In genomic region chr5:136810539-136811374, GRCm38 (mm10) we compare ENCODE assay signal across 8 mouse cellular contexts.
A peak's percentile ranks its signal among the peaks of the same experiment; 100 is the strongest.
DNase-seq lines count a peak whose midpoint lies in the region; ATAC-seq and TF ChIP-seq lines count a peak whose summit lies in the region.

No protein-coding gene starts in this region.

- H3K4me3 ChIP-seq in lung, embryonic 14.5 days (ENCODE audit: low read depth, low read length): peak overlapping the region; percentile 17
- H3K4me3 ChIP-seq in embryonic fibroblast, embryonic 13.5 days (ENCODE audit: insufficient read depth, low read length): peak overlapping the region; percentile 26
- no peak overlapping the region for H3K4me3 ChIP-seq in intestine, embryonic 16.5 days (ENCODE audit: low read length)
- no peak overlapping the region for H3K4me3 ChIP-seq in neural tube, embryonic 11.5 days (ENCODE audit: low read depth, low read length)

- H3K36me3 ChIP-seq in lung, embryonic 14.5 days (ENCODE audit: insufficient read depth): no peaks in the 10 kb centered on the region
- H3K36me3 ChIP-seq in intestine, embryonic 16.5 days (ENCODE audit: control insufficient read depth, insufficient read depth, low read length): no peaks in the 10 kb centered on the region
- no peaks in the 10 kb centered on the region for H3K36me3 ChIP-seq in neural tube, embryonic 11.5 days (ENCODE audit: control insufficient read depth, insufficient read depth, low read length)

- TF ChIP-seq CTCF in lung, embryonic 14.5 days (IDR thresholded peaks at IDR 0.05; ENCODE audit: low read depth): no peak
- no peak for TF ChIP-seq CTCF in embryonic fibroblast, embryonic 13.5 days (IDR thresholded peaks at IDR 0.05; ENCODE audit: borderline replicate concordance, insufficient read depth, low read length)

- no peaks in the 10 kb centered on the region for H3K27me3 ChIP-seq in lung, embryonic 14.5 days (ENCODE audit: insufficient read depth, low read length)
- no peaks in the 10 kb centered on the region for H3K27me3 ChIP-seq in intestine, embryonic 16.5 days (replicated peaks; ENCODE audit: control insufficient read depth, insufficient read depth, low read length)
- H3K27me3 ChIP-seq in neural tube, embryonic 11.5 days (ENCODE audit: control insufficient read depth, insufficient read depth, low read length): no peaks in the 10 kb centered on the region

- peaks cover 8% of the 10 kb centered on the region; the same call in 1 of the 2 replicates for H3K4me1 ChIP-seq in lung, embryonic 14.5 days (ENCODE audit: insufficient read depth)
- no peaks in the 10 kb centered on the region for H3K4me1 ChIP-seq in embryonic fibroblast, embryonic 13.5 days (ENCODE audit: control insufficient read depth, insufficient read depth, low read length)
- H3K4me1 ChIP-seq in intestine, embryonic 16.5 days (ENCODE audit: control insufficient read depth, insufficient read depth, low read length): peaks cover 8% of the 10 kb centered on the region
- H3K4me1 ChIP-seq in neural tube, embryonic 11.5 days (ENCODE audit: control insufficient read depth, insufficient read depth, low read length): 0 out of 2 replicates have a peak, but pooled peaks cover 3% of the 10 kb centered on the region

- WGBS in lung, embryonic 14.5 days: 28% methylated on average over 30 of the region's 30 CpGs
- WGBS in intestine, embryonic 16.5 days: 53% methylated on average over 30 of the region's 30 CpGs
- 60% methylated on average over 30 of the region's 30 CpGs for WGBS in neural tube, embryonic 11.5 days

- ATAC-seq in lung, embryonic 14.5 days (ENCODE audit: insufficient read depth): peak; percentile 81
- ATAC-seq in intestine, embryonic 16.5 days: peak; percentile 23; the same call in 1 of the 2 replicates
- no peak for ATAC-seq in neural tube, embryonic 11.5 days (ENCODE audit: insufficient read depth, low FRiP score, low TSS enrichment)
- no peak for ATAC-seq in inflammation-experienced regulatory T-cells, adult 6 months

- no peaks in the 10 kb centered on the region for H3K9me3 ChIP-seq in lung, embryonic 14.5 days (ENCODE audit: low read depth, low read length)
- no peaks in the 10 kb centered on the region for H3K9me3 ChIP-seq in intestine, embryonic 16.5 days (ENCODE audit: control insufficient read depth, low read length)
- no peaks in the 10 kb centered on the region for H3K9me3 ChIP-seq in neural tube, embryonic 11.5 days (ENCODE audit: control insufficient read depth, low read length)

- no peak for TF ChIP-seq POLR2A in embryonic fibroblast, embryonic 13.5 days (IDR thresholded peaks at IDR 0.05; ENCODE audit: low read depth, low read length)

- peak overlapping the region; percentile 83 for H3K27ac ChIP-seq in lung, embryonic 14.5 days (ENCODE audit: low read depth)
- peak overlapping the region; percentile 5; the same call in 1 of the 2 replicates for H3K27ac ChIP-seq in embryonic fibroblast, embryonic 13.5 days (ENCODE audit: insufficient read depth, low read length)
- peak overlapping the region; percentile 67 for H3K27ac ChIP-seq in intestine, embryonic 16.5 days (ENCODE audit: low read length)
- 0 out of 2 replicates have a peak overlapping the region, but pooled peaks have one; percentile 53 for H3K27ac ChIP-seq in neural tube, embryonic 11.5 days (ENCODE audit: low read depth, low read length)

- peak overlapping the region; percentile 53 for H3K4me2 ChIP-seq in lung, embryonic 14.5 days
- peak overlapping the region; percentile 40; the same call in 1 of the 2 replicates for H3K4me2 ChIP-seq in intestine, embryonic 16.5 days (ENCODE audit: low read depth, low read length)
- no peak overlapping the region for H3K4me2 ChIP-seq in neural tube, embryonic 11.5 days (ENCODE audit: low read depth)

- intact Hi-C loops in left cerebral cortex, postnatal 10 days (cut with DNase I): no loop called here

- no peak overlapping the region for H3K9ac ChIP-seq in lung, embryonic 14.5 days
- H3K9ac ChIP-seq in intestine, embryonic 16.5 days (ENCODE audit: low read depth, low read length): peak overlapping the region; percentile 45; the same call in 1 of the 2 replicates
- no peak overlapping the region for H3K9ac ChIP-seq in neural tube, embryonic 11.5 days (ENCODE audit: low read length)

- DNase-seq in lung, embryonic 14.5 days: peak; percentile 88
- no peak for DNase-seq in lung, adult 18-20 months
- peak; percentile 44 for DNase-seq in neural tube, embryonic 11.5 days (ENCODE audit: low spot score)
- no peak for DNase-seq in left cerebral cortex, postnatal 10 days (ENCODE audit: extremely low spot score in 1 of 2, low spot score in 2 of 2)
- DNase-seq in urinary bladder, postnatal 10 days (ENCODE audit: low spot score): no peak

Comparison
In these comparisons a context has a peak if more than half of its experiments do, and no peak if none do; other contexts are left out.
1. DNase-seq: peak in lung, embryonic 14.5 days (single experiment) and neural tube, embryonic 11.5 days (single experiment); none in lung, adult 18-20 months (0 of 2), left cerebral cortex, postnatal 10 days (0 of 2) and urinary bladder, postnatal 10 days (single experiment).
2. ATAC-seq: peak in lung, embryonic 14.5 days (single experiment) and intestine, embryonic 16.5 days (single experiment); none in neural tube, embryonic 11.5 days (single experiment) and inflammation-experienced regulatory T-cells, adult 6 months (single experiment).
3. H3K27ac ChIP-seq: peak in every context shown above with its lines; median percentile 83 in lung, embryonic 14.5 days; 67 in intestine, embryonic 16.5 days; 53 in neural tube, embryonic 11.5 days; 5 in embryonic fibroblast, embryonic 13.5 days.
4. H3K4me3 ChIP-seq: peak in lung, embryonic 14.5 days (single experiment) and embryonic fibroblast, embryonic 13.5 days (single experiment); none in intestine, embryonic 16.5 days (single experiment) and neural tube, embryonic 11.5 days (single experiment).